ENCODE assay signal across 18 mouse cellular contexts in genomic region chr16:24200200-24200599, GRCm38 (mm10).
A peak's percentile ranks its signal among the peaks of the same experiment; 100 is the strongest.
DNase-seq lines count a peak whose midpoint lies in the region; ATAC-seq and TF ChIP-seq lines count a peak whose summit lies in the region.
"Had no signal": no experiment of that assay in that cellular context is flagged by ENCODE, and none has a peak within 500 bp of the region (broad histone marks: within the 10 kb centered on the region; RNA-seq: fewer than 3 reads in every experiment).

No protein-coding gene starts in this region.

- H3K27me3 ChIP-seq in liver, embryonic 12.5 days (replicated peaks): no peaks in the 10 kb centered on the region
- H3K27me3 ChIP-seq in liver, embryonic 13.5 days: no peaks in the 10 kb centered on the region
- H3K27me3 ChIP-seq in small intestine, adult 2 months (ENCODE audit: control insufficient read depth, insufficient read depth, low read length): no peaks in the 10 kb centered on the region
- H3K27me3 ChIP-seq: embryonic facial prominence, embryonic 12.5 days; heart, embryonic 13.5 days; limb, embryonic 15.5 days; midbrain, embryonic 13.5 days had no signal

- no peak for TF ChIP-seq POLR2A in small intestine, adult 2 months (IDR thresholded peaks at IDR 0.05; ENCODE audit: low read depth, low read length)

- no peak for ATAC-seq in liver, embryonic 12.5 days
- ATAC-seq in liver, embryonic 13.5 days (ENCODE audit: low read depth): no peak
- ATAC-seq: forebrain, embryonic 16.5 days; midbrain, embryonic 13.5 days had no signal

- no peaks in the 10 kb centered on the region for H3K9me3 ChIP-seq in liver, embryonic 12.5 days (replicated peaks)
- no peaks in the 10 kb centered on the region for H3K9me3 ChIP-seq in liver, embryonic 13.5 days (replicated peaks)
- H3K9me3 ChIP-seq: embryonic facial prominence, embryonic 12.5 days; heart, embryonic 13.5 days; limb, embryonic 15.5 days; midbrain, embryonic 13.5 days had no signal

- no peaks in the 10 kb centered on the region for H3K36me3 ChIP-seq in liver, embryonic 12.5 days
- no peaks in the 10 kb centered on the region for H3K36me3 ChIP-seq in liver, embryonic 13.5 days
- H3K36me3 ChIP-seq in small intestine, adult 2 months (ENCODE audit: control insufficient read depth, insufficient read depth, low read length): no peaks in the 10 kb centered on the region
- H3K36me3 ChIP-seq: embryonic facial prominence, embryonic 12.5 days; heart, embryonic 13.5 days; limb, embryonic 15.5 days; midbrain, embryonic 13.5 days had no signal

- no peak overlapping the region for H3K4me2 ChIP-seq in liver, embryonic 12.5 days
- H3K4me2 ChIP-seq in liver, embryonic 13.5 days: no peak overlapping the region
- H3K4me2 ChIP-seq: embryonic facial prominence, embryonic 12.5 days; heart, embryonic 13.5 days; limb, embryonic 15.5 days; midbrain, embryonic 13.5 days had no signal

- H3K4me1 ChIP-seq in liver, embryonic 12.5 days: no peaks in the 10 kb centered on the region
- peaks cover 12% of the 10 kb centered on the region; the same call in 1 of the 2 replicates for H3K4me1 ChIP-seq in liver, embryonic 13.5 days (replicated peaks)
- H3K4me1 ChIP-seq in small intestine, adult 2 months (ENCODE audit: control insufficient read depth, insufficient read depth, insufficient read length, low read length): peaks cover 9% of the 10 kb centered on the region
- H3K4me1 ChIP-seq: midbrain, embryonic 13.5 days had no signal

- 65% methylated on average over 5 of the region's 5 CpGs for WGBS in liver, embryonic 12.5 days (ENCODE audit: insufficient replicate concordance)
- WGBS in liver, embryonic 13.5 days (ENCODE audit: insufficient replicate concordance): 69% methylated on average over 5 of the region's 5 CpGs
- WGBS in small intestine, adult 2 months: 27% methylated on average over 5 of the region's 5 CpGs

- no peak overlapping the region for H3K9ac ChIP-seq in liver, embryonic 12.5 days
- no peak overlapping the region for H3K9ac ChIP-seq in liver, embryonic 13.5 days
- H3K9ac ChIP-seq: embryonic facial prominence, embryonic 12.5 days; heart, embryonic 13.5 days; limb, embryonic 15.5 days; midbrain, embryonic 13.5 days had no signal

- H3K4me3 ChIP-seq in liver, embryonic 12.5 days: no peak overlapping the region
- no peak overlapping the region for H3K4me3 ChIP-seq in liver, embryonic 13.5 days (replicated peaks)
- H3K4me3 ChIP-seq in small intestine, adult 2 months (ENCODE audit: low read depth, low read length): peak overlapping the region; percentile 33; the same call in 1 of the 2 replicates
- H3K4me3 ChIP-seq: embryonic facial prominence, embryonic 12.5 days; heart, embryonic 13.5 days; limb, embryonic 15.5 days; midbrain, embryonic 13.5 days had no signal

- H3K27ac ChIP-seq in liver, embryonic 12.5 days: peak overlapping the region; percentile 23; the same call in 1 of the 2 replicates
- H3K27ac ChIP-seq in liver, embryonic 13.5 days: peak overlapping the region; percentile 66
- peak overlapping the region; percentile 93 for H3K27ac ChIP-seq in small intestine, adult 2 months (ENCODE audit: insufficient read depth, low read depth, low read length)
- H3K27ac ChIP-seq: embryonic facial prominence, embryonic 12.5 days; heart, embryonic 13.5 days; limb, embryonic 15.5 days; midbrain, embryonic 13.5 days had no signal

- no peak for DNase-seq in liver
- DNase-seq in liver, embryonic 13.5 days: no peak
- peak; percentile 73 for DNase-seq in thymus, postnatal 4 days
- DNase-seq in layer of hippocampus, adult 18-20 months (ENCODE audit: low spot score in 2 of 2): no peak
- no peak for DNase-seq in lung, postnatal 25 days (ENCODE audit: low spot score)
- DNase-seq in cerebellum, adult 9-10 months: no peak
- DNase-seq: cerebellum, adult 2 months; kidney, adult 9 months; kidney, postnatal 36 days; layer of hippocampus, postnatal 36 days; retina, postnatal 1 day had no signal

- no peak for TF ChIP-seq CTCF in small intestine, adult 2 months (IDR thresholded peaks at IDR 0.05; ENCODE audit: extremely low read depth, insufficient read length, insufficient replicate concordance, low read depth, low read length)

Comparison
In these comparisons a context has a peak if more than half of its experiments do, and no peak if none do; other contexts are left out.
1. H3K27ac ChIP-seq: peak in every context shown above with its lines; median percentile 93 in small intestine, adult 2 months; 66 in liver, embryonic 13.5 days; 23 in liver, embryonic 12.5 days.